Mouse (Mus musculus): ENCODE data around the gene Trip10. TPM values are rescaled to one million over a fixed set of nuclear protein-coding genes. Genes with fewer than 3 reads are reported as not detected.

The Trip10 gene
- polyA plus RNA-seq, 1 experiment from 2014 or later, result 36.5 TPM

GRCm38 (mm10) chr17:57223313-57223712 lies 25.9 kb upstream of the Trip10 start:
- 79% methylated on average over 9 of the region's 9 CpGs for WGBS
- H3K27ac ChIP-seq, result no peak overlapping the region
- peaks cover 48% of the 10 kb centered on the region for H3K27me3 ChIP-seq
- no peaks in the 10 kb centered on the region for H3K9me3 ChIP-seq
- H3K4me1 ChIP-seq (replicated peaks), result no peaks in the 10 kb centered on the region
- no peak overlapping the region for H3K4me3 ChIP-seq (replicated peaks)
- no peak overlapping the region for H3K9ac ChIP-seq (replicated peaks)
- no peak for ATAC-seq (ENCODE audit: insufficient number of reproducible peaks, insufficient read depth, low FRiP score, low TSS enrichment, low read depth)
- no peak overlapping the region for H3K4me2 ChIP-seq
- H3K36me3 ChIP-seq, result no peaks in the 10 kb centered on the region

GRCm38 (mm10) chr17:57227468-57227867 lies 21.8 kb upstream of the Trip10 start:
- Histone ChIP-seq H3K27ac (no peak overlapping the region), H3K4me1 (replicated peaks) (no peaks in the 10 kb centered on the region), H3K4me2 (no peak overlapping the region), H3K4me3 (replicated peaks) (no peak overlapping the region), H3K27me3 (peaks cover 44% of the 10 kb centered on the region), H3K9me3 (no peaks in the 10 kb centered on the region), H3K36me3 (no peaks in the 10 kb centered on the region), H3K9ac (replicated peaks) (no peak overlapping the region)
- no peak for ATAC-seq (ENCODE audit: insufficient number of reproducible peaks, insufficient read depth, low FRiP score, low TSS enrichment, low read depth)
- WGBS, result 82% methylated on average over 2 of the region's 2 CpGs

- H3K4me2 ChIP-seq, result no peak within 1 kb of the TSS
- no peak within 1 kb of the TSS for H3K27ac ChIP-seq
- no peak for ATAC-seq (ENCODE audit: insufficient number of reproducible peaks, insufficient read depth, low FRiP score, low TSS enrichment, low read depth)
- WGBS, result 78% methylated on average over 3 of the region's 3 CpGs
- H3K9ac ChIP-seq (replicated peaks), result no peak within 1 kb of the TSS
- no peaks in the 10 kb centered on the region for H3K4me1 ChIP-seq (replicated peaks)
- H3K9me3 ChIP-seq, result no peaks in the 10 kb centered on the region
- no peaks in the 10 kb centered on the region for H3K36me3 ChIP-seq
- no peak within 1 kb of the TSS for H3K4me3 ChIP-seq (replicated peaks)
- peaks cover 40% of the 10 kb centered on the region for H3K27me3 ChIP-seq
Measured at GRCm38 (mm10) chr17:57228014-57228413, 21.2 kb upstream of the Trip10 start, which contains the start of gene C3. TSS of gene C3 (minus strand) at chr17:57228136.

- Histone ChIP-seq H3K27me3 (peaks cover 32% of the 10 kb centered on the region), H3K4me2 (no peak overlapping the region), H3K9ac (replicated peaks) (no peak overlapping the region), H3K9me3 (no peaks in the 10 kb centered on the region), H3K4me1 (replicated peaks) (no peaks in the 10 kb centered on the region), H3K4me3 (replicated peaks) (no peak overlapping the region), H3K36me3 (no peaks in the 10 kb centered on the region), H3K27ac (no peak overlapping the region)
- no peak for ATAC-seq (ENCODE audit: insufficient number of reproducible peaks, insufficient read depth, low FRiP score, low TSS enrichment, low read depth)
- 87% methylated on average over 3 of the region's 3 CpGs for WGBS
Measured at GRCm38 (mm10) chr17:57228873-57229272, 20.4 kb upstream of the Trip10 start.

- Histone ChIP-seq H3K4me2 (no peak overlapping the region), H3K4me3 (replicated peaks) (no peak overlapping the region), H3K36me3 (peaks cover 9% of the 10 kb centered on the region), H3K27ac (no peak overlapping the region), H3K27me3 (peaks cover 20% of the 10 kb centered on the region), H3K9me3 (no peaks in the 10 kb centered on the region), H3K9ac (replicated peaks) (no peak overlapping the region), H3K4me1 (replicated peaks) (no peaks in the 10 kb centered on the region)
- 75% methylated on average over 15 of the region's 15 CpGs for WGBS
- ATAC-seq (ENCODE audit: insufficient number of reproducible peaks, insufficient read depth, low FRiP score, low TSS enrichment, low read depth), result no peak
Measured at GRCm38 (mm10) chr17:57229851-57230727, 19.2 kb upstream of the Trip10 start.

GRCm38 (mm10) chr17:57230728-57231125 lies 18.5 kb upstream of the Trip10 start:
- peaks cover 14% of the 10 kb centered on the region for H3K27me3 ChIP-seq
- H3K9ac ChIP-seq (replicated peaks), result no peak overlapping the region
- no peaks in the 10 kb centered on the region for H3K4me1 ChIP-seq (replicated peaks)
- H3K36me3 ChIP-seq, result peaks cover 14% of the 10 kb centered on the region
- no peak overlapping the region for H3K4me2 ChIP-seq
- H3K9me3 ChIP-seq, result no peaks in the 10 kb centered on the region
- no peak overlapping the region for H3K27ac ChIP-seq
- ATAC-seq (ENCODE audit: insufficient number of reproducible peaks, insufficient read depth, low FRiP score, low TSS enrichment, low read depth), result no peak
- 68% methylated on average over 6 of the region's 6 CpGs for WGBS
- no peak overlapping the region for H3K4me3 ChIP-seq (replicated peaks)

- Histone ChIP-seq H3K4me2 (no peak overlapping the region), H3K4me1 (replicated peaks) (no peaks in the 10 kb centered on the region), H3K9ac (replicated peaks) (no peak overlapping the region), H3K27me3 (peaks cover 8% of the 10 kb centered on the region; the same call in 1 of the 2 replicates), H3K27ac (no peak overlapping the region), H3K4me3 (replicated peaks) (no peak overlapping the region), H3K9me3 (no peaks in the 10 kb centered on the region), H3K36me3 (peaks cover 20% of the 10 kb centered on the region)
- no peak for ATAC-seq (ENCODE audit: insufficient number of reproducible peaks, insufficient read depth, low FRiP score, low TSS enrichment, low read depth)
Measured at GRCm38 (mm10) chr17:57231321-57231771, 17.9 kb upstream of the Trip10 start.

- Histone ChIP-seq H3K27ac (no peak overlapping the region), H3K4me3 (replicated peaks) (no peak overlapping the region), H3K4me1 (replicated peaks) (no peaks in the 10 kb centered on the region), H3K36me3 (peaks cover 28% of the 10 kb centered on the region), H3K27me3 (peaks cover 8% of the 10 kb centered on the region; the same call in 1 of the 2 replicates), H3K4me2 (no peak overlapping the region), H3K9me3 (no peaks in the 10 kb centered on the region), H3K9ac (replicated peaks) (no peak overlapping the region)
- 74% methylated on average over 1 of the region's 1 CpGs for WGBS
- ATAC-seq (ENCODE audit: insufficient number of reproducible peaks, insufficient read depth, low FRiP score, low TSS enrichment, low read depth), result no peak
Measured at GRCm38 (mm10) chr17:57232200-57232599, 17.1 kb upstream of the Trip10 start.

GRCm38 (mm10) chr17:57233038-57233437 lies 16.2 kb upstream of the Trip10 start:
- H3K9me3 ChIP-seq, result no peaks in the 10 kb centered on the region
- ATAC-seq (ENCODE audit: insufficient number of reproducible peaks, insufficient read depth, low FRiP score, low TSS enrichment, low read depth), result no peak

GRCm38 (mm10) chr17:57234254-57234928 lies 14.9 kb upstream of the Trip10 start:
- H3K9ac ChIP-seq (replicated peaks), result no peak overlapping the region

More at GRCm38 (mm10) chr17:57233038-57233437, 16.2 kb upstream of the Trip10 start:
- no peak overlapping the region for H3K4me2 ChIP-seq
- no peak overlapping the region for H3K9ac ChIP-seq (replicated peaks)
- H3K4me1 ChIP-seq (replicated peaks), result no peaks in the 10 kb centered on the region
- 47% methylated on average over 7 of the region's 7 CpGs for WGBS
- H3K4me3 ChIP-seq (replicated peaks), result no peak overlapping the region
- no peak overlapping the region for H3K27ac ChIP-seq
- peaks cover 37% of the 10 kb centered on the region for H3K36me3 ChIP-seq
- H3K27me3 ChIP-seq, result peaks cover 8% of the 10 kb centered on the region; the same call in 1 of the 2 replicates

GRCm38 (mm10) chr17:57235803-57236202 lies 13.5 kb upstream of the Trip10 start:
- 0 out of 2 replicates have a peak, but pooled peaks cover 8% of the 10 kb centered on the region for H3K27me3 ChIP-seq
- H3K4me3 ChIP-seq (replicated peaks), result no peak overlapping the region
- H3K27ac ChIP-seq, result no peak overlapping the region
- WGBS, result 90% methylated on average over 5 of the region's 5 CpGs
- peaks cover 43% of the 10 kb centered on the region for H3K36me3 ChIP-seq
- no peaks in the 10 kb centered on the region for H3K9me3 ChIP-seq
- ATAC-seq (ENCODE audit: insufficient number of reproducible peaks, insufficient read depth, low FRiP score, low TSS enrichment, low read depth), result no peak
- no peak overlapping the region for H3K9ac ChIP-seq (replicated peaks)
- H3K4me1 ChIP-seq (replicated peaks), result no peaks in the 10 kb centered on the region
- no peak overlapping the region for H3K4me2 ChIP-seq

More at GRCm38 (mm10) chr17:57234254-57234928, 14.9 kb upstream of the Trip10 start:
- no peak for ATAC-seq (ENCODE audit: insufficient number of reproducible peaks, insufficient read depth, low FRiP score, low TSS enrichment, low read depth)
- Histone ChIP-seq H3K36me3 (peaks cover 41% of the 10 kb centered on the region), H3K27me3 (0 out of 2 replicates have a peak, but pooled peaks cover 8% of the 10 kb centered on the region), H3K4me2 (no peak overlapping the region), H3K9me3 (no peaks in the 10 kb centered on the region), H3K4me3 (replicated peaks) (no peak overlapping the region), H3K27ac (no peak overlapping the region), H3K4me1 (replicated peaks) (no peaks in the 10 kb centered on the region)
- 76% methylated on average over 12 of the region's 12 CpGs for WGBS

Measured in limb, embryonic 12.5 days (tissue).